Mouse (Mus musculus) induced T-regulatory cell, adult 2 months (primary cell): Measurements from ENCODE around the gene C1qtnf2.
A peak's percentile ranks its signal among the peaks of the same experiment; 100 is the strongest.

Experiments used
- DNase-seq: peaks from one replicate; pipeline ENCODE4 v3.0.0-alpha.2; 2012; ENCODE audit warnings: low read depth

Gene C1qtnf2

DNA sequence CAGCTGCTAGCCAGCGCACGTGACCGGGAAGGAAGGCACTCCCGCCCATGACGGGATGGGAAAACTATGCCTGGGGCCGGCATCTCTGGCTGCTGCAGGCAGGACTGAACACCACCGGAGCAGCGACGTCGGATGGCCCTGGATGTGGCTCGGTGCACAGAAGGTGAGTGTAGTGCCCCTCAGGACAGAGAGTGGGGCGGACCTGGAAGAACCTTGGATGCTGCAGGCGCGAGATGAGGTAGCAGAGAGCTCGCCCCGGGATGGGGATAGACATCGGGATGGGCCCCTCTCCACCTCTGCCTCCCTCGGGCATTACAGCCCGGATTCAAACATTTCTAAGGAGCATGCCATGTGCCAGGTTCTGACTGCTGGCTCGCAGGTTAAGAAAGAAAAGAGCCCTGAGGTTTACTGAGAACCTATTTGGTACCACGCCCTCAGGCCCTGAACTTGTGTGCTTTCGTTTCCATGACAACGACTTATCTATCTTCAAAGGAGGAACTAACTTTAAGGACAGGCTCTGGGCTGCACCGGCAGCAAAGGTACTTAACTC is at the start of gene C1qtnf2:
Gene C1qtnf2, plus strand, starts transcription at position 52 of the 550 bp plus-strand sequence.
- DNase-seq, result peak; percentile 63

DNA sequence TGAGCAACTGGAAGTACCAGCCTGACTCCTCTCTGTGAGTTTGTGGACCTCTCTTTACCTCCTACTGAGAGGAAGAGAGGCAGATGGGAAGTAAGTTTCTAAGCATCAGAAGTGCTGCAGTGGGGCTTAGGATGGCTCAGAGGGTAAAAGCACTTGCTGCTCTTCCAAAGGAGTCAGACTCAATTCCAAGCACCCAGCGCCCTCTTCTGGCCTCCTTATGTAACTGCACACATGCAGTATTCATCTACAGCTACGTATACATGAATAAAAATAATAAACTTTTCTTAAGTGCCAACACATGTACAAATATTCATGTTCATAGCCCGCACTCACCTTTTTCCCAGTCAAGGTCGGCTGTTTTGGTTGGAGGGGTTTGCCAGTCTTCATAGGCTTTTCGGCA is 49.7 kb upstream of the C1qtnf2 start:
- DNase-seq, result peak; percentile 41

DNA sequence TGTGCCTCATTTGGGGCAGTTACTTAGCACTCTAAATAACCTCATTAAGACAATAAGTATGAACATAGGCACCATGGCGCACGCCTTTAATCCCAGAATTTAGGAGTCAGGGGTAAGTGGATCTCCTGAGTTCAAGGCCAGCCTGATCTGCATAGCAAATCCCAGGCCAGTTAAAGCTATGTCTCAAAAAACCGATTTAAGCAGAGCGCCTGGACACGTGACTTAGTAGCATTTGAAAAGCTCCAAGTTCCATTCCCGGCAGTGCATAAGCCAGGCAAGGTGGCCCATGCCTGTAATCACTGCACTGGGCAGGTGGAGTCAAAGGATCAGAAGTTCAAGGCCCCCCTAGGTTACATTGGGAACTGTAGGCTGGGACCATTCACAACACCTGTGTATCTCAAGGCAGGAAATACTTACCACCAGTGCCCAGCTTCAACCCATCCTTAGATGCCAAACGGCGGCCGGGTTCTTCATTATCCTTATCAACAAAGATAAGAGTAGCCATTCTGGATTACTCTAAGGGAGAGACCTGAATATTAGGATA is 48.8 kb upstream of the C1qtnf2 start:
- peak; percentile 40 for DNase-seq

DNA sequence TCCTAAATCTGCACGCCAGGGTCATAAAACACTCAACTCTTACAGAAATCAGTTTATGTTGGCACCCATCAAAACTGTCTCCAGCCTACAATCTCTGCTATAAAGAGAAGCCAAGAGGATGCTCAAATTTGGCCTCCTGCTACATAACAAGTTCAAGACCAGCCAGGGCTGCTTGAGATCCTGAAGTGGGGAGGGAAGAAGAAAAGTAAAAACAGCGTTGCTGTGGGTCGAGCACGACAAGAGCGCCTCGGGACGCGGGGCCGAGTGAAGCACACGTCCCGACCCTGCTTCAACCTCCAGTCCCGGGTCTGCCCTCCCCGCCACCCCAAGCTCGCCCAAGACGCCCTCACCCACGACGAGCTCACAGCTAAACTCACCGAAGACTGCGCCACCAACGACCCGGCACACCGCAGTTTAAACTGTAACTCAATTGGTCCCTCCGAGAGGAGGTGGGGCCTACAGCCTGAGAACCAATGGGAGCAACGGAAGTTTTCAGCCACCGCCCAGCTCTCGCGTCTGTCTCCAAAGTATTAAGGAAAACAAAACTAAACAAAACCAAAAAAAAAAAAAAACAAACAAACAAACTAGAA is 48.2 kb upstream of the C1qtnf2 start, which contains the start of gene Pttg1:
Gene Pttg1, minus strand, starts transcription at position 428 of the 590 bp plus-strand sequence.
- DNase-seq, result peak; percentile 96

DNA sequence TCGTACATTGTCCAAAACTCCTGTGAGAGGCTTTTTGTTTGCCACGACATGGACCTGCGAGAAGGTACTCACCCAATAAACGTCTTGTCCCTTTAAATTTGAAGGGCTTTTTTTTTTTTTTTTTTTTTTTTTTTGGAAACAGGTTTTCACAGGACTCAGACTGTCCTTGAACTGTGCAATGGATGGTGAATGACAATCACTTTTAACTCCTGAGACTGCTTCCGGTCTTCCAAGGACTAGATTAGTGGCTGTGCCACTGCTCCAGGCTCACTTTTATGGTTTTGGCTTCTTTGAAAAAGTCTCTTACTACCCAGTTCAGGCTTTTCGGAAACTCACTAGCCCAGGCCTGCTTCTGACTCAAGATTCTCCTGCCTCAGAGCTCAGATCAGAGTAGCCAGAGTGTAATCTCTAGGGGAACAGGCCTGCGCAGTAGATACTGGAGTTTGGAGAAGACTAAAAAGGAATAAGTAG is 47.6 kb upstream of the C1qtnf2 start:
- DNase-seq, result no peak

DNA sequence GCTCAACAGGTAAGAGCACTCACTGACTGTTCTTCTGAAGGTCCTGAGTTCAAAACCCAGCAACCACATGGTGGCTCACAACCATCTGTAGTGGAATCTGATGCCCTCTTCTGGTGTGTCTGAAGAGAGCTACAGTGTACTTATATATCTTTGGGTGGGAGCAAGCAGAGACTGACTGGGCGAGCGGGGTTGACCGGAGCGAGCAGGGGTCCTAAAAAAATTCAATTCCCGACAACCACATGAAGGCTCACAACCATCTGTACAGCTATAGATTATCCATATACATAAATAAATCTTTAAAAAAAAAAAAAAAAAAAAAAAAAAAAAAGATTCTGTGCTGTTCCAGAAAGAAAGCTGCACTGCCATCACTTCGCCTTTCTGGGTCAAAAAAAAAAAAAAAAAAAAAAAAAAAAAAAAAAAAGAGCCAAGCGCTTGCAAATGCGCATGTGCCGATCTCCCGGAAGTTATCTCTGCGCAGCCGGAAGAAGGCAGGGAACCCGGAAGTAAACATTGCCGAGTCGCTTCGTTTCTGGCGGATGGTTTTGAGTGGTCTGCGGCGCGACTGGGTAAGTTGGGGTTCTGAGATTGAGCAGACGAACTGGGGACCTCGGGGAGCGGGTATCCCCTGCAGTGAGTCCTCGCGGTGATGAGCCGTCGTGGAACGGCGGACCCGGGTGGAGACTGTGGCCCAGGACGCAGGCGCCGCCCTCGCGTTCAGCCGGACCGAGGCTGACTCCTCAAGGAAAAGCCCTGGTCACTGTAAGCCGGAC is 40.6 kb upstream of the C1qtnf2 start, which contains the start of gene Slu7:
Gene Slu7, plus strand, starts transcription at position 491 of the 770 bp plus-strand sequence.
- peak; percentile 93 for DNase-seq

DNA sequence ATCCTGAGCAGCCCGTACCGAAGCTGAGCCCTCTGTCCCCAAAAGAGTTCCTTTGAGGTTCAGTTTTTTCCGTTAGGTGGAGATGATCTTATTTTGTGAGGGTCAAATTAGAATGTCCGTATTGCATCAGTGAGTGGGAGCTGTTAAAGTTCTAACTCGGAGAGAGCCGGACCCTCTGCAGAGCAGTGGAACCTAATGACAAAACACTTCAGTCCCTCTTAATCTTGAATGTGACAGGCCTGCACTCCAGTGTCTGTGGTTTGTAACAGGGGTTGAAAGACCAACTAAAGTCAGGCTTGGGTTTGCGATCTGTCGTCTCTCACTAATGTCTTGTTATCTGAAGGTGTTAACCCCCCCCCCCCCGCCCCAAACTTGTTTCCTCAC is 40.1 kb upstream of the C1qtnf2 start:
- no peak for DNase-seq

DNA sequence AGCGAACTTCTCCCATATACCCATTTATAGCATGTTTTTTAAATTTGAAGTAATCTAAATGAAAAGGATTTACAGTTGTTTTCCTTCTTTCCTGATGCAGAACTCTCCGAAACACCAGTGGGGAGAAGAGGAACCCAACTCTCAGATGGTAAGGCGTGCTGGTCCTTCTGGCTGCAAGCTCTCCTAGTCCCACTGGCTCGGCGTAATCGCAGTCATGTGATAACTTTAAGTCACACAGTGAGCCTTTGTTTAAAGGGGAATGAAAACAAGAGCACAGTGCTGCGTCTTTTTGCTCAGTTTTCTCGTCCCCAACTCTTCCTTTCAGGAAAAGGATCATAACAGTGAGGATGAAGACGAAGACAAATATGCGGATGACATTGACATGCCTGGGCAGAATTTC is 33.0 kb upstream of the C1qtnf2 start:
- no peak for DNase-seq

DNA sequence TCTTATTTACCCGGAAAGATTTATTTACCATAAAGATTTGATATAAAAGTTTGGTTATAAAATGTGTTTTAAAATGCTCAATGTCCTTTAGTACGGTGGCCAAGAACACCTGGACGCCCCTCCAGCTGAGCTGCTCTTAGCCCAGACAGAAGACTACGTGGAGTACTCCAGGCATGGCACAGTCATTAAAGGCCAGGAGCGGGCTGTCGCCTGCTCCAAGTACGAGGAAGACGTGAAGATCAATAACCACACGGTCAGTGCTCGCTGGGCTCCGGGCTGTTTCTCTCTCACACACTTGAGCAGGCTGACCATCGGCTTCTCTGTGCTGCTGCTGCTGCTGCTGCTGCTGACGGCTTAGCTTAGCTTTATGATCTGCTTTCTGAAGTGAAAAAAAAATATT is 30.9 kb upstream of the C1qtnf2 start:
- no peak for DNase-seq

DNA sequence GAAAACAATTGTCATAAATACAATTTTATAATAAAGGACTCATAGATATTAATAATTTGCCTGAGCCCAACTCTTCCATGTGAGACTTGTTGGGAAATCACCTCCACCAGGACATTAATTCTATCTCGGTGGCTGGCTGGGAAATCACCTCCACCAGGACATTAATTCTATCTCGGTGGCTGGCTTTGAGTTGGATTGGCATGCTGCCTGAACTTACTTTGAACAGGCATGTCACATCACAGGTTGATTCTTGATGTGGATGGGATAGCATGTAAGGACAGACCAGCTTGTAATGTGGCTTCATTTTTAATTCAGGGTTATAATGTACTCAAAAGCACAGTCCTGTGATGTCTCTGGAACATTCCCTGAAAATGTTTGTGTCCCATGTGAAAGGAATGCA is 24.2 kb upstream of the C1qtnf2 start:
- DNase-seq, result no peak

DNA sequence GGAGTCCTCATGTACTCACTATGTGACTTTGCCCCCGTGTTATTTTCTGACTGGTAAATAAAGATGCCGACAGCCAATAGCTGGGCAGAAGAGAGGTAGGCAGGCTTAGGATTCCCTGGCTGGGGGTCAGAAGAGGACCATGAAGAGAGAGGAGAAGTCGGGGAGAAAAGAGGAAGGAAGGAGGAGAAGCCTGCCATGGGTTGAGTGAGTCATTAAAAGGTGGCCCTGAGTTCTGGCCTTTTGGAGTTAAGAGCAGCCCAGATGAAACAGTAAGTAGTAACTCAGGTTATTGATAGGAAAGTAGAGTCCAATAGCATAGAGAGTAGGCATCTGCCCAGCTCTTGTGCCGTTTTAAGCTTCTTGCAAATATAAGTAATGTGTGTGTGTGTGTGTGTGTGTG is 22.8 kb upstream of the C1qtnf2 start:
- no peak for DNase-seq

DNA sequence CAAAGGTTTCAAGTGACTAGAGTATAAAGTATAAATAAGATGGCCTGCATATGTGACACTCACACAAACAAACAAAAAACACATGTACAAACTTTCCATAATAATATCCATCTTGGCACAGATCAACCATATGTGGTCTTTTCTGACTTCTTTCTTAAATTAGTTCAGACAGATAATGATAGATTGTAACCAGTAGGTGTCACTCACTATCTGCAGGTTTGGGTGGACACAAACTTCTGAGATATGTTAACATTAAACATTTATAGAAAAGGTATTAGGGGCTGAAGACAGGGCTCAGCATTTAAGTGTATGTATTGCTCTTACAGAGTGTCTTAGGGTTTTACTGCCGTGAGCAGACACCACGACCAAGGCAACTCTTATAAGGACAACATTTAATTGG is 21.8 kb upstream of the C1qtnf2 start:
- no peak for DNase-seq

DNA sequence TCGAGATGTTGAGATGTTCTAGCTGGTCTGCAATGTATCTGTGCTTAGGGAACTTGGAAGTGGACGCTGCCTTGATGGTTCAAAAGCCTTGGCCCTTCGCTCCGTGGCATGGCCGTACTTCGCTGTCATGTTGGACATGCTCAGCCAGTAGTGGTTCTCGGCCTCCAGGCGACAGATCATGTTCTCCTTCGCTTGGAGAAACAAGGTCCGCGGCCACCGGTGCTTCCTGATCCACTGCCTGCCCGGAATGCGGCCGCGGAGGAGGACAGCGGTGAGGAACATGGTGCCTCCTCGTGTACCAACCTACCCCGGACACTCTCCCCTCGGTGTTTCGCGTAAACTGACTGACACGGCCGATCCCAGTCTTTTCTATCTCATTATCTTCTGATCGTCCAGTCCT is 10.9 kb upstream of the C1qtnf2 start:
- no peak for DNase-seq

DNA sequence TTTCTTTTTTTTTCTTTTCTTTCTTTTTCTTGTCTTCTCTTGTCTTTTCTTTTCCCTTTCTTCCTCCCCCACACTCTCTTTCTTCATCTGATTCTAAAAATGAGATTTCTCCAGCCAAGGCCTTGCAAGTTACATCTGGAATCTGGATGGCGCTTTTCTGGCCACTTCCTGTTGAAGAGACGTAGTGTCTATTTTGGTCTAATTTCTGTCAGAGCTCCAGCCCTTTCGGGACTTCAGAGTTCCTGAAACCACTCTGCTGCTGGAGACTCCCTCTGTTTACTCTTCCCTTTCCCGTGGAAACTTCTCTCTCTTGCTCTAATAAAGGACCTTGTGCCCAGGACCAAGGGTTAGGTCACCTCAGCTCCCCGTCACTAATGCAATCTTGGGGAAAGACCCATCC is 4.0 kb upstream of the C1qtnf2 start:
- no peak for DNase-seq

DNA sequence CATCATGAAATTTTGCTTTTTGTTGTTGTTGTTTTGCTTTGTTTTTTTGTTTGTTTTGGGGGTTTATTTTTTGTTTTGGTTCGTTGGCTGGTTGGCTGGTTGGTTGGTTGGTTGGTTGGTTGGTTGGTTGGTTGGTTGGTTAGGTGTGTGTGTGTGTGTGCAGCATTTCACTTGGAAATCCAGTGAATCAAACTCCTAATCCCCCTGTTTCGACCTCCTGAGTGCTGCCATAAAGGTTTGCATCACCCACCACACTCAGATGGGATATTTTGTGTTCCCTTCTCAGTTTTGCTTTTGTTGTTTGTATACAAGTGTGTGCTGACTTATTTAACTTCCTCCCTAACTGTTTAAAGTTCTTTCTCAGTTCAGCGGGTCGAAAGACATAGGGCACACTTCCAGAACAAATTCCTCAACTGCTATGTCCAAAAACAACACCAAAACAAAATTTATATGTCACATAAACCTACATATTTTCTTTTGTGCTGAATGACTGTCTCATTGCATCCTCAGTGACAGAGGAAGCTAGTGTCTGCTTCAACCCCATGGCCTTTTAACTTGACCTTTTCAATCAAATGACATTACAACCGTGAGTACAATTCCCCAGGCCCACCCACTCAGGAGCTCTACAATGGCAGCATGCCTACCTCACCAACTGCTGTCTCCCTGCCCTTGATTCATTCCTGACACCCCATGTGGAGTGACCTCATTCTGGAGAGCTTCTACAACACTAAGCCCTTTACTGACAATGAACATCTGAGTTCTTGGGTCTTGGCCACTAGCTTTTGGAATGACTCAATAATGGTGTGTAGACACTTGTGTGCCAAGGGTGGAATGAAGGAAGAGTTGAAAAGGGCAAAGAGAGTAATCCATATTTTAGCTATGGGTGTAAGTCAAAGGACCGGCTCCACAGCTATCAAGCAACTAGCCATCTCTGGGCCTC is 2.9 kb upstream of the C1qtnf2 start:
- DNase-seq, result no peak

DNA sequence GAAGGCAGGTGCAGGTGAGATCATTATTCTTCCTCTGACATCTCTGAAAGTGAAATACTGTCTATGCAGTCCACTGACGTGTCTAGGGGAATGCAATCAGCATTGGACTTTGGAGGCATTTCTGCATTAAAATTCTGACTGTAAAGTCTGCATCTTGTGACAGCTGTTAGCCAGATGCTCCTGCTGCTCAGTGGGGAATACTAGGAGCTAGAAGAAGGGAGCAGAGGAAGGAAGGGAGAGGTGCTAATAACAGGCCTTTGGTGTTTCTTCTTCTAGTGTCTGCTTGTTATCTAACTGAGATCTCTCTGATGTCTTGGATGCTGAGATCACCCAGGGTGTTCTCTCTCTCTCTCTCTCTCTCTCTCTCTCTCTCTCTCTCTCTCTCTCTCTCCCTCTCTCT is 961 bp upstream of the C1qtnf2 start:
- DNase-seq, result no peak

DNA sequence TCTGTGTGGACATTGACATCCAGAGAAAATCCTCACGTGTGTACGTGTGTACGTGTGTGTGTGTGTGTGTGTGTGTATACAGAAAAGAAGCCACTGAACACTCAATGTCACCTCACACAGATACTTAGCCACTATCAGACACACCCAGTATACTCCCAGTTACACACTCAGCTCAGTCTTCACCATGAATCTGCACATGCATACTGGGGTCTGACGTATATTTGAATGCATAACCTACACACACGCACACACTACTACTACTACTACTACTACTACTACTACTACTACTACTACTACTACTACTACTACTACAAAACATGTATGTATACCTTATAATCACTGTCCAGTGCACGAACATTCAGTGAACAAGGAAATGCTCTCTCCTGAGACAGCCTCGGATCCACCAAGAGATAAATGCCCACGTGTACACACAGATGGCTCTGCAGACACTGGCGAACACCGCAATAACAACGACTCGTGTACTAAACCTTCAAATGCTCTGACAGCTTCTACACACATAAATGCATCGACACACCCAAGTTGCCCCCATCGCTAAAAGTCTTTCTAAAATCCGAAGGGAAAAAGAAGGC is 346 bp upstream of the C1qtnf2 start:
- no peak for DNase-seq

DNA sequence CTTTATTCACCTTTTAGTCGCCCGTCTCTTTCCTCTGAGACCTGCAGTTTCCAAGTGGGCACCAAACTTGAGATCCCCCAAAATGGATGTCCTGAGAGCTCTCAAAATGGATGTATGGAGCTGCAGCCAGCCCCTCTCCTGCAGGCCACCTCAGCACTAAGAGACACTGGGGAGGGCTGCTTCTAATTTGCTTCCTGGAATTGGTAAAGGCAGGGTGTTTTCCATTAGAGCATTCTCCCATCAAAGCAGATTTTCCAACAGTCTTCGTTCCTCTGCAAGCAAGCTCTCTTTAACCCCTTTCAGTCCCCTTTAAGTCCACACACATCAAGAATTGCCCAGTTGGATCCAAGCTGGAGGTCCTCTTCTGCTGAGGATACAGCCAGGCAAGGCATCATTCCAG is 5.3 kb downstream of the C1qtnf2 start:
- DNase-seq, result no peak

DNA sequence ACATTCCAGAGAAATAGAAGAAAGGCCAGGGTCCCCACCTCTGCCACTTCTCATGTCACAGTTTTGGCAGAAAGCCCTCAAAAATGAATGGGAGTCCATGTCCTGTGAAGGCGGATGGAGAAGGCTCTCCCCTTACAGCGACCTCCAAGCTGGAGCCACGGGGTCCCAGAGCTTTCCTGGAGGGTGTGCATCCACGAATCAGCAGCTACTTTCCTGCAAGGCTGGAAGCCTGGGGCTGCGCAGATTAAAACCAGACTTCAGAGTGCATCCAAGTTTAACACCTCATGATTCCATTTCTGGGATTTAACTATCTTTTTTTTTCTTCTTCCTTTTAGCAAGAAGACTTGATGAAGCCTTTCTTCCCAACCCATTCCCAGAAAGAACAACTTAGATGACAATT is 6.5 kb downstream of the C1qtnf2 start:
- no peak for DNase-seq

DNA sequence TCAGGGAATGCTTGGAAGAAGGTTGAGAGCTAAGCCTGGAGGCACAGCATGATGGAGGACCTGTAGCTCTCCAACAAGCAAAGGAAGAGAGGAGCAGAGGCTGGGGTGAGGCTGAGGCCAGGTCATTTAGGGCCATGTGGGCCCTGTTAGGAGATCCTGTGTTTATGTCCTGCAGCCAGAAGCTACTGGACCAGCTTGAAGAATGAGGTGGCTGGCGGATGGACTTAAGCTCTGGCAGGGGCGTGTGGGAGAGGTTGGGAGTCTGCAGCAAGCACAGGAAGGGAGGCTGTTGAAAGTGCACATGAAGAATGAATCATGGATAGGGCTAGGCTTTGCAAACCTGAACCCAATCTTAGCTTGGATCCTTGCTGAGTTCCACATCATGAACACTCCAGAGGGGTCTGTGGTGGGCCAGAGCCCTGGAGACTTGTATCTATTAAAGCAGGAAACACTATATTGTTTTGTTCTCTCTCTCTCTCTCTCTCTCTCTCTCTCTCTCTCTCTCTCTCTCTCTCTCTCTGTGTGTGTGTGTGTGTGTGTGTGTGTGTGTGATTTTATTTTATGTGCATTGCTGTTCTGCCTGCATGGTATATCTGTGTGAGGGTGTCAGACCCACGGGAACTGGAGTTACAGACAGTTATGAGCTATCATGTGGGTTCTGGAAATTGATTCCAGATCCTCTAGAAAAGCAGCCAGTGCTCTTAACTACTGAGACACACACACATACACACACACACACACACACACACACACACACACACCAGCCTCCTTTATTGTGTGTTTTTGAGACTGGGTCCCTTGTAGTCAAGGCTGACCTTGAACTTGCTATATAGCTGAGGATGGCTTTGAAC is 7.8 kb downstream of the C1qtnf2 start:
- no peak for DNase-seq
